Mouse (Mus musculus): Measurements from ENCODE around the gene Orc3. TPM values are rescaled to one million over a fixed set of nuclear protein-coding genes. Genes with fewer than 3 reads are reported as not detected.

Orc3 gene
- polyA plus RNA-seq, 1 experiment from 2014 or later = 101 TPM

DNA sequence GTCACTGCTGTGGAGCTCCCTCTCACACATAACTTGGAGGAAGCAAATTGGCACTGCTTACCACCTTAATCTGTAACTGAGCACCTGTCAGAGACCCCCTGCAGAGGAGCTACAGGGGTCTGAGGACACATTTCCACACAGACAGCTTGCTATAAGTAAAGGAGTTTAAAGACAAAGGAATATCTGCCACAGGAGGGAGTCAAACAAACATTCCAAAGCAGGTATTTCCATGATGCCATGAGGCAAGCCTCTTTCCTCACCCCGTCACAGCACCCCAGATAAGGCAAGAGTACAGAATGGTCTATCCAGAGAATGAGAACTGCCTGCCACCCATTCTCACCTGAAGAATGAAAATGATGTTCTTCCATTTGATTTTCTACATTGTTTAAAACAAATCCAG is 35.5 kb downstream of the Orc3 start:
- no peaks in the 10 kb centered on the region for H3K4me1 ChIP-seq
- WGBS = 92% methylated on average over 1 of the region's 1 CpGs

GRCm38 (mm10) chr4:34577028-34577427 is 37.7 kb downstream of the Orc3 start:
- 93% methylated on average over 2 of the region's 2 CpGs for WGBS

More for the DNA sequence above, 35.5 kb downstream of the Orc3 start:
- Histone ChIP-seq H3K9me3 (no peaks in the 10 kb centered on the region), H3K27ac (no peak overlapping the region), H3K4me3 (no peak overlapping the region), H3K27me3 (replicated peaks) (no peaks in the 10 kb centered on the region), H3K9ac (no peak overlapping the region), H3K4me2 (replicated peaks) (no peak overlapping the region), H3K36me3 (peaks cover 74% of the 10 kb centered on the region)
- ATAC-seq (ENCODE audit: low FRiP score, low read depth) = no peak

DNA sequence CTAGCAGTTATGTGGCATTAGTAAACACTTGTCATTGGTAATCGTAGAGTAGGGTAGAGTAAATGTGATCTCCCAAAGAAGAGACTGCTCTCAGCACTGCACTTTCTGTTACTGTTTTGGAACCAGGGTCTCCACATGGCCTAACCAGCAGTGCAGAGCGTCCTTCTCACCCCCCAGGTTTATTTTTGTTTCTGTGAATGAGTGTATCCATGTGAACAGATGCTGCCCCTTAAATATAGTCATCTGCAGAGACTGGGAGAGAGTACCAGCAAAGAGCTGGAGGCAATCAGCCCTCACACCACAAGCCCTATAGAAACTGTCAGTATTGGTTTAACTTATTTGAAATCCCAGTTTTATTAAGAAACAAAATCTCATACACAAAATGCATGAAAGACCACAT is 41.9 kb downstream of the Orc3 start:
- no peak overlapping the region for H3K27ac ChIP-seq
- H3K4me2 ChIP-seq (replicated peaks) = no peak overlapping the region
- no peak overlapping the region for H3K9ac ChIP-seq
- WGBS = 87% methylated on average over 2 of the region's 2 CpGs
- H3K9me3 ChIP-seq = no peaks in the 10 kb centered on the region
- no peak overlapping the region for H3K4me3 ChIP-seq
- ATAC-seq (ENCODE audit: low FRiP score, low read depth) = no peak
- peaks cover 82% of the 10 kb centered on the region for H3K36me3 ChIP-seq
- H3K4me1 ChIP-seq = no peaks in the 10 kb centered on the region
- no peaks in the 10 kb centered on the region for H3K27me3 ChIP-seq (replicated peaks)

More at GRCm38 (mm10) chr4:34577028-34577427, 37.7 kb downstream of the Orc3 start:
- H3K36me3 ChIP-seq = peaks cover 72% of the 10 kb centered on the region
- H3K4me1 ChIP-seq = no peaks in the 10 kb centered on the region
- no peak overlapping the region for H3K27ac ChIP-seq
- H3K9me3 ChIP-seq = no peaks in the 10 kb centered on the region
- ATAC-seq (ENCODE audit: low FRiP score, low read depth) = no peak
- H3K27me3 ChIP-seq (replicated peaks) = no peaks in the 10 kb centered on the region
- H3K9ac ChIP-seq = no peak overlapping the region
- H3K4me3 ChIP-seq = no peak overlapping the region
- no peak overlapping the region for H3K4me2 ChIP-seq (replicated peaks)

DNA sequence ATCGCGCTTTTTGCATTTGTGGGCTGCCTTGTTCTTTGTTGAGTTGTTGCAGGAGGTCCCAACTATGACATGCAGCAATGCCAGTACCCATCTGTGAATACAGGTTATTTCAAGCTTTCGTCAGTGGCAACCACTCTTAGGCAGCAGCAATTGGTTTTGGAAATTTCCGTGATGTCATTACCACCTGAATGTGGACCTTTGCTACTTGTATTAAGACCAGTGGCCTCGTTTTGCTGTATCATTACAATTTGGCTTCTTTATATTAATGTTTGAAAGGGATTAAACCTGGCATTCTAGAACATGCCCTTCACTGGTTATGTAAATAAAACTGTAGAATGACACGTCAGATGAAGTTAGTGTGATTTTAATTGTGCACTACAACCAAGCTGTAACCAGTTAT is 48.5 kb downstream of the Orc3 start:
- Histone ChIP-seq H3K4me1 (no peaks in the 10 kb centered on the region), H3K9me3 (no peaks in the 10 kb centered on the region), H3K27me3 (replicated peaks) (no peaks in the 10 kb centered on the region), H3K9ac (no peak overlapping the region), H3K4me2 (replicated peaks) (no peak overlapping the region), H3K36me3 (peaks cover 48% of the 10 kb centered on the region), H3K27ac (no peak overlapping the region), H3K4me3 (no peak overlapping the region)
- 93% methylated on average over 6 of the region's 6 CpGs for WGBS
- ATAC-seq (ENCODE audit: low FRiP score, low read depth) = no peak

DNA sequence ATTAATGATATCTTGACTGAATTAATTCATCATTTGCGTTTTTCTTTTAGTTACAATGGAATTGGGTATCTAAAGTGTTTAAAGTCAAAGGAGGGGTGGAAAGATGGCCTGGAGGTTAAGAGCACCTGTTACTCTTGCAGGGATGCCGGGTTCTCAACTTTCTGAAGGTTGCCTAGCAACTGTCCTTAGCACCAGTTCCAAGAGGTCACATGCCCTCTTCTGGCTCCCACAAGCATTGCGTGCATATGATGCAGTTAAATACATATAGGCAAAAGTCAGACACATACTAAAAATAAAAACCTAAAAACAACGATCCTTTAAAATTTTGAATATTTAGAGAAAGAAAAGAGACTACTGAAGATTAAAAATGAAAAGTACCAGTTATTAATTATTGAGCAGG is 53.8 kb downstream of the Orc3 start:
- WGBS = 52% methylated on average over 4 of the region's 4 CpGs
- no peak for ATAC-seq (ENCODE audit: low FRiP score, low read depth)

DNA sequence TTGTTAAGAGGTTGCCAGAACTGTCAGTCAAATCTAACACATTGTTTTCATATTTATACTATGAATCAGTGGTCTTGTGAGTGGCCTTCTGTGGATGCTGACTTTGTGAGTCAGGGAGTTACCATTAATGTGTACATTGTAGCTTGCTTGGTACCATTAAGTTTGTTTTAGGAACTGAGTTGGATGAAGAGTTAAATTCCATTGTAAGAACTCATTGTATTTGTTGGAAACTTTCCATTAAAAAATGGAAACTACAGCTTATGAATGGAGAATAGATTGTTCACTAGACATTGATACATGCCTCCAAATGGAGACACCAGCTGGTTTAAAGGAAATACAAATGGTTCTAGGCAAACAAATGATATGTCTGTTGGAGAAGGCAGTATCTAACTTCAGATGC is 58.6 kb downstream of the Orc3 start:
- no peaks in the 10 kb centered on the region for H3K9me3 ChIP-seq
- H3K27ac ChIP-seq = no peak overlapping the region
- no peak for ATAC-seq (ENCODE audit: low FRiP score, low read depth)
- 0 out of 2 replicates have a peak, but pooled peaks cover 4% of the 10 kb centered on the region for H3K36me3 ChIP-seq
- no peak overlapping the region for H3K9ac ChIP-seq
- H3K27me3 ChIP-seq (replicated peaks) = no peaks in the 10 kb centered on the region
- no peak overlapping the region for H3K4me3 ChIP-seq
- H3K4me1 ChIP-seq = peaks cover 24% of the 10 kb centered on the region
- H3K4me2 ChIP-seq (replicated peaks) = 0 out of 2 replicates have a peak overlapping the region, but pooled peaks have one; percentile 22

More for the DNA sequence above, 53.8 kb downstream of the Orc3 start:
- Histone ChIP-seq H3K9ac (no peak overlapping the region), H3K9me3 (no peaks in the 10 kb centered on the region), H3K4me3 (no peak overlapping the region), H3K4me1 (peaks cover 6% of the 10 kb centered on the region; the same call in 1 of the 2 replicates), H3K36me3 (peaks cover 8% of the 10 kb centered on the region), H3K27ac (no peak overlapping the region), H3K4me2 (replicated peaks) (no peak overlapping the region), H3K27me3 (replicated peaks) (no peaks in the 10 kb centered on the region)

- no peak overlapping the region for H3K9ac ChIP-seq
- WGBS = 97% methylated on average over 3 of the region's 3 CpGs
- ATAC-seq (ENCODE audit: low FRiP score, low read depth) = no peak
- H3K4me3 ChIP-seq = no peak overlapping the region
- H3K27ac ChIP-seq = no peak overlapping the region
- H3K36me3 ChIP-seq = 0 out of 2 replicates have a peak, but pooled peaks cover 4% of the 10 kb centered on the region
- peaks cover 24% of the 10 kb centered on the region for H3K4me1 ChIP-seq
- H3K27me3 ChIP-seq (replicated peaks) = no peaks in the 10 kb centered on the region
- H3K4me2 ChIP-seq (replicated peaks) = no peak overlapping the region
- no peaks in the 10 kb centered on the region for H3K9me3 ChIP-seq
These were observed 59.1 kb downstream of the Orc3 start for GRCm38 (mm10) chr4:34555604-34556003.

DNA sequence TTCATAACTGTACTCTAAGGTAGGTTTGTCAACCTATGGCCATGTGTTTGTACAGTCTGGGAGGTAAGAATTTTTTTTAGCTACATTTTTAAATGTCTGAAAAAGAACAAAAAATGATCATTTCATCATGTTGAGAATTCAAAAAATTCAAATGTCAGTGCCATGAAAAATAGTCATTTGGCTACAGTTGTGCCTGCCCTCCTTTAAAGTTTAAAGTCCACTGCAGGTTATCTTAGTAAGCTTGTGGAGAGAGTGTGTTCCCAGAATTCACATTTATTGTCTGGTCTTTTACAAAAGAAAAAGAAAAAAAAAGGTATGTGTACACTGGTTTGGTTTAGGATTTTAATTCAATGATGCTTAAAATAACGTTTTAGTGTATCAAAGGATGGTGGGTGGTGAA is 60.1 kb downstream of the Orc3 start:
- no peaks in the 10 kb centered on the region for H3K9me3 ChIP-seq
- H3K4me1 ChIP-seq = peaks cover 24% of the 10 kb centered on the region
- H3K9ac ChIP-seq = no peak overlapping the region
- no peak for ATAC-seq (ENCODE audit: low FRiP score, low read depth)
- H3K27ac ChIP-seq = no peak overlapping the region
- H3K36me3 ChIP-seq = 0 out of 2 replicates have a peak, but pooled peaks cover 4% of the 10 kb centered on the region
- WGBS = 44% methylated on average over 1 of the region's 1 CpGs
- H3K27me3 ChIP-seq (replicated peaks) = no peaks in the 10 kb centered on the region
- no peak overlapping the region; the same call in 1 of the 2 replicates for H3K4me2 ChIP-seq (replicated peaks)
- no peak overlapping the region for H3K4me3 ChIP-seq

DNA sequence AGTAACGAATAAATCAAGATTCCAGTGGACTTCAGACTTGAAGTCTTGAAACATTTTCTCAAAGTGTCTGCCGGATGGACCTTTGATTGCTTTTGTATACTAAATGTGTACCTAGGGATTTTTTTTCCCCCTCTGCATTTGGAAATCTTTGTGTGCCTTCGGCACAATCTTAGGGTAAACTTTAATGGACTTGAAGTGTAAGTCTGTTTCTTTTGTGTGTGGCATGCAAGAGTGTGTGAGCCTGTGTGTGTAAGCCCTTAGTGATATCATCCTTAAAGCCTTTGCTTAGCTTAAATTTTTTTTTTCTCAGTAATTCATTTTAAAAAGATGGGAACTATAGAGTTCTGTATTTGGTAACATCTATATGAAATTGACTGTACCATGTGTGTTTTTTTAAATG is 62.8 kb downstream of the Orc3 start:
- H3K4me2 ChIP-seq (replicated peaks) = peak overlapping the region; percentile 75
- ATAC-seq (ENCODE audit: low FRiP score, low read depth) = no peak
- peak overlapping the region; percentile 99; the same call in 1 of the 2 replicates for H3K9ac ChIP-seq
- H3K27me3 ChIP-seq (replicated peaks) = no peaks in the 10 kb centered on the region
- 21% methylated on average over 3 of the region's 3 CpGs for WGBS
- 0 out of 2 replicates have a peak, but pooled peaks cover 4% of the 10 kb centered on the region for H3K36me3 ChIP-seq
- peak overlapping the region; percentile 99 for H3K4me3 ChIP-seq
- no peak overlapping the region for H3K27ac ChIP-seq
- H3K4me1 ChIP-seq = peaks cover 24% of the 10 kb centered on the region
- H3K9me3 ChIP-seq = no peaks in the 10 kb centered on the region

- Histone ChIP-seq H3K27ac (peak overlapping the region; percentile 93), H3K27me3 (replicated peaks) (no peaks in the 10 kb centered on the region), H3K9me3 (no peaks in the 10 kb centered on the region), H3K36me3 (0 out of 2 replicates have a peak, but pooled peaks cover 4% of the 10 kb centered on the region), H3K9ac (peak overlapping the region; percentile 99), H3K4me2 (replicated peaks) (peak overlapping the region; percentile 75), H3K4me1 (peaks cover 18% of the 10 kb centered on the region), H3K4me3 (peak overlapping the region; percentile 99)
- ATAC-seq (ENCODE audit: low FRiP score, low read depth) = peak; percentile 80
- under 1% methylated on average over 50 of the region's 50 CpGs for WGBS
These were observed 63.5 kb downstream of the Orc3 start for GRCm38 (mm10) chr4:34551098-34551809.

DNA sequence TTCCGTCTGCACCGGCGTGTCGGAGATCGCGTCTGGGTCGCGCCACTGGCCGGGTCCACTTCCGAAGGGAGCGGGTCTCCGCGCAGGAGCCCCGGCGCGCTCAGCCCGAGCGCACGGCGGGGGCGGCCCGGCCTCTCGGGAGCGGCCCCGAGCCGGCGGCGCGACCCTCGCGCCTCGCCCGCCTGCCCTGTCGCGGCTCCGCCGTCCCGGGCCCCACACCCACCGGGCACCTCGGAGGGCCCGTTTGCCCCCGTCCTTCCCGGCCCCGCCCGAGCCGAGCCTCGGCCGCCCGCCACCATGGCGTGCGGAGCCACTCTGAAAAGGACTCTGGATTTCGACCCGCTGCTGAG is 64.0 kb downstream of the Orc3 start, which contains the start of gene Akirin2:
TSS of gene Akirin2 (plus strand) at position 190 of the 350 bp plus-strand sequence.
- Histone ChIP-seq H3K4me3 (peak within 1 kb of the TSS; percentile 99), H3K9ac (peak within 1 kb of the TSS; percentile 99), H3K27me3 (replicated peaks) (no peaks in the 10 kb centered on the region), H3K27ac (peak within 1 kb of the TSS; percentile 93), H3K4me1 (peaks cover 16% of the 10 kb centered on the region), H3K9me3 (no peaks in the 10 kb centered on the region), H3K36me3 (0 out of 2 replicates have a peak, but pooled peaks cover 4% of the 10 kb centered on the region), H3K4me2 (replicated peaks) (peak within 1 kb of the TSS; percentile 75)
- under 1% methylated on average over 53 of the region's 53 CpGs for WGBS
- ATAC-seq (ENCODE audit: low FRiP score, low read depth) = peak; percentile 69

GRCm38 (mm10) chr4:34549981-34550747 is 64.6 kb downstream of the Orc3 start:
- peak; percentile 87 for ATAC-seq (ENCODE audit: low FRiP score, low read depth)
- Histone ChIP-seq H3K4me2 (replicated peaks) (peak overlapping the region; percentile 75), H3K4me1 (peaks cover 11% of the 10 kb centered on the region), H3K4me3 (peak overlapping the region; percentile 99), H3K9ac (peak overlapping the region; percentile 99), H3K9me3 (no peaks in the 10 kb centered on the region), H3K27ac (peak overlapping the region; percentile 93), H3K27me3 (replicated peaks) (no peaks in the 10 kb centered on the region), H3K36me3 (no peaks in the 10 kb centered on the region)
- WGBS = 3% methylated on average over 38 of the region's 38 CpGs

All from neural tube, embryonic 12.5 days (tissue).